Comparison of ENCODE assay signal across 23 mouse cellular contexts in the genomic region with DNA sequence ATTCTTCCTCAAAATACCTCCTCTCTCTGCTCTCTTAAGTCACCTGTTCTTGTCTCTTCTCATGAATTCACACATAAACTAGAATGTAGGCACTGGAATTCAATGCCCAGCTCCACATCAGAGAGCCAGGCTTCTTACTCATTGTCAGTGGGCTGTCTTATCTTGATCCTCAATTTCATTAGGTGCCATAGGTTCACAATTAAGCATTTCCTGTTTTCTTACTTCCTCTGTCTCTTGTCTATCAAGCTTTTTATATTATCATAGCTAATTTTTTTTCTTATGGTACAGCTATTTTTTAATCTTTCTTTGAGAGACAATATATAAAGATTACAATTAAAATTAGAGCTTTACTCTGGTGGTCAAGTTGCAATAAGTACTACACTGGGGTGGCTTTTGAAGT. TPM values are rescaled to one million over a fixed set of nuclear protein-coding genes. Genes with fewer than 3 reads are reported as not detected.
DNase-seq lines count a peak whose midpoint lies in the region; ATAC-seq and TF ChIP-seq lines count a peak whose summit lies in the region.
"Had no signal": no experiment of that assay in that cellular context is flagged by ENCODE, and none has a peak within 500 bp of the region (broad histone marks: within the 10 kb centered on the region; RNA-seq: fewer than 3 reads in every experiment).

No protein-coding gene starts in this region.

- DNase-seq in G1E (ENCODE audit: low spot score) (no peak), MEL-GATA-1-ER (ENCODE audit: extremely low read depth, low read depth) (peak; percentile 58)
- no peak for DNase-seq in kidney, postnatal 14 days
- no peak for DNase-seq in left cerebral cortex, adult 2 months (ENCODE audit: extremely low spot score in 1 of 2, low spot score in 2 of 2)
- DNase-seq: adrenal gland, adult 8-10 months; adrenal gland, postnatal 14 days; adrenal gland, postnatal 36 days; B cell, adult 2 months; cerebellum, adult 11 months; cerebellum, adult 18-20 months; cerebellum, adult 8-10 months; cerebellum, adult 9-11 months; cerebellum, postnatal 14 days; cerebellum, postnatal 36 days; forebrain, postnatal 0 days had no signal

- no peaks in the 10 kb centered on the region for H3K9me3 ChIP-seq in G1E (replicated peaks)
- H3K9me3 ChIP-seq: embryonic facial prominence, embryonic 10.5 days; embryonic facial prominence, embryonic 12.5 days; forebrain, embryonic 13.5 days; forebrain, embryonic 15.5 days had no signal

- peaks cover 43% of the 10 kb centered on the region for H3K4me1 ChIP-seq in G1E (ENCODE audit: insufficient read depth, low read depth, low read length)

- H3K36me3 ChIP-seq in G1E (replicated peaks), result peaks cover 60% of the 10 kb centered on the region

- no peaks in the 10 kb centered on the region for H3K27me3 ChIP-seq in G1E (ENCODE audit: insufficient read depth, low read length)
- H3K27me3 ChIP-seq: CH12.LX; embryonic facial prominence, embryonic 12.5 days; forebrain, embryonic 13.5 days; forebrain, embryonic 15.5 days had no signal

- intact Hi-C loops in left cerebral cortex, adult 2 months (cut with DNase I), result no loop called here

- TF ChIP-seq CTCF in G1E (IDR thresholded peaks at IDR 0.05; ENCODE audit: low read depth, low read length), result no peak
- no peak for TF ChIP-seq CTCF in left cerebral cortex, adult 2 months (IDR thresholded peaks at IDR 0.05)

- ATAC-seq in G1E (ENCODE audit: extremely low read depth, insufficient number of reproducible peaks, low FRiP score, poor library complexity, severe bottlenecking), result peak; percentile 56
- ATAC-seq in megakaryocyte, adult 5-6 weeks (ENCODE audit: poor library complexity, severe bottlenecking), result peak; percentile 45; the same call in 1 of the 2 replicates
- ATAC-seq in cerebellum, adult (ENCODE audit: insufficient number of reproducible peaks, low FRiP score, low TSS enrichment), result no peak
- ATAC-seq: CD4-positive, CD25-positive, alpha-beta regulatory T cell, adult 4 months; forebrain, embryonic 13.5 days; forebrain, embryonic 15.5 days; forebrain, postnatal 0 days had no signal

- H3K4me3 ChIP-seq in G1E (ENCODE audit: low read depth, low read length), result no peak overlapping the region
- no peak overlapping the region for H3K4me3 ChIP-seq in left cerebral cortex, adult 2 months
- H3K4me3 ChIP-seq: embryonic facial prominence, embryonic 10.5 days; embryonic facial prominence, embryonic 12.5 days; forebrain, embryonic 13.5 days; forebrain, embryonic 15.5 days had no signal

- H3K27ac ChIP-seq in left cerebral cortex, adult 2 months, result no peak overlapping the region
- H3K27ac ChIP-seq: embryonic facial prominence, embryonic 10.5 days; embryonic facial prominence, embryonic 12.5 days; forebrain, embryonic 13.5 days; forebrain, embryonic 15.5 days had no signal

RNA-seq across cellular contexts. Expression of gene Xrn1, which starts 6.5 kb away (rescaled TPM):
- total RNA-seq in G1E (2014; fragmentation: Nextera tagmentation) (57.9 and 64.9 TPM in 2 replicates), G1E (2017) (22.1 and 32.0 TPM in 2 replicates)
- polyA plus RNA-seq in G1E (2012), result 3.1 and 4.3 TPM in 2 replicates
- 28.8 and 29.3 TPM in 2 replicates for total RNA-seq in megakaryocyte, adult 5-6 weeks (2015)
- total RNA-seq in megakaryocyte, adult 5-6 weeks (2017), result 41.5 and 56.5 TPM in 2 replicates
- total RNA-seq in left cerebral cortex, adult 2 months (2021), result 10 to 100 TPM; 26.2 to 27.4 TPM
